Mouse (Mus musculus) ES-E14 (cell line): ENCODE measurements around the gene Wdr43.

Experiments used
- HCFC1 ChIP-seq: IDR thresholded peaks from 2 replicates; pipeline ENCODE4 v1.6.1; 2012; ENCODE audit warnings: low read length, inconsistent platforms, borderline replicate concordance; ENCODE audit not compliant: insufficient read depth
- ZC3H11A ChIP-seq: IDR thresholded peaks from 2 replicates; pipeline ENCODE4 v1.6.1; 2012; ENCODE audit warnings: low read depth, mild to moderate bottlenecking, inconsistent platforms, low read length, borderline replicate concordance

DNA sequence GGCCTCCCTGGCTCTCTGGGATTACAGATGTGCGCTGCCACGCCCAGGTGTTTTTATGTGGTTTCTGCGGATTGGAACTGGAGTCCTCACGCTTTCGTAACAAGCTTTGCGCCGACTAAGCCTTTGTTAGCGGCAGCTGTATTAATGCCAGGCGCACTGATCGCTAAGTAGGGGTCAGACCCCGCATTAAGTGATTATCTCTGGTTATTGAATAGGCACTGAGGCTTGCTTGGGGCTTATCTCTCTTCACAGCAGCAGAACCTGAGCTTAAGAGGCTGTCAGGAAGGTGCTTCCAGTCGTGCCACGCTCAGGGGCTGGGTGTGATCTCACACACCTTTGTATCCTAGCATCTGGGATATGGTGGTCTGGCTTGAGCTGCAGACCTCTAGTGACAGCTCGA lies 66.0 kb downstream of the Wdr43 start:
- TF ChIP-seq HCFC1 (no peak), ZC3H11A (no peak)
